Mouse (Mus musculus): ENCODE measurements at regions not wholly inside any gene's neighbourhood (a gene's known extent, or its start where the extent isn't known, plus 50 kb on each side); places are given as distances from the start of the nearest gene placed in this dataset.

DNA sequence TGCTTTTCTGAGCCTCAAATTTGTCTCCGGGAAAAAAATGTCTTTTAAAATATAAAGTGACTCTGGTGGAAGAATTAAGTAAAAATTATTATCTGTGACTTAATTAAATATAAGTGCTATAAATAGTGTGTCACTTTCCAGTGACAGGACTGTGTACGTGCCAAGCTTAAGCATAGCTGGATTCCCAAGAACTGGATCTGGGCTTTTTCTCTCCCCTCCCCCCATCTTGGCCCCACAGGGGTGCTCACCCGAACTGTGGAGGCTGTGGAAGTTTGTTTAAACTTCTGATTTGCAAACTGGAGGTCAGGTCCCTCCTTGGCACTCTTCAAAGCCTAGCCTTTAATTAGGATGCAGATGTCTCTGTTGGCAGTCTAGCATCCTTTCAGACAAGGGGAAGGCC lies 97.1 kb upstream of the Ado start:
- no peak for TF ChIP-seq CTCF (IDR thresholded peaks at IDR 0.05; ENCODE audit: extremely low read depth, insufficient read length, insufficient replicate concordance, low read depth, low read length)
- TF ChIP-seq POLR2A (IDR thresholded peaks at IDR 0.05; ENCODE audit: low read depth, low read length): no peak

Data from small intestine, adult 2 months (tissue).